Mouse (Mus musculus): Measurements from ENCODE around the gene Grb2. TPM values are rescaled to one million over a fixed set of nuclear protein-coding genes. Genes with fewer than 3 reads are reported as not detected.

Grb2 gene
- total RNA-seq, 2 experiments from 2014 or later: 178 to 182 TPM

DNA sequence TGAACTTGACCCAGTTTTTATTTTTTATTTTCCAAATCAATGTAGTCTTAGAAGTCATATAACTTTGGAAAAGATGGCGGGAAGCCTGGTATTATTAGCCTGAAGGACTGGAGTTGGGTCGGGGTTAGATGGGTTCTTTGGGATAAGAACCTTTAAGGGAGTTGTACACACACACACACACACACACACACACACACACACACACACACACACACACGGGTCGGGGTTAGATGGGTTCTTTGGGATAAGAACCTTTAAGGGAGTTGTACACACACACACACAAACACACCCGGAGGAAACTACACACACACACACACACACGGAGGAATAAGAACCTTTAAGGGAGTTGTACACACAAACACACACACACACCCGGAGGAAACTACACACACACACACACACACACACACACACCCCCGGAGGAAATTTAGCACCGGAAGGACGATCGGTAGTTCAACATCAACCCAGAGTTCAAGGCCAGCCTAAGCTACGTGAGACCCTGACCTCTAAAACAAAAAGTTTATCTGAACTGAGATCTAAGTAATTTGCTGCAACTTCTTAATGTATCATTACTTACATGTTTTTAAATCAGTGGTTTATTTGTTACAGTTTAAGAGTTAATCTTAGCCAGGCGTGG lies 79.8 kb downstream of the Grb2 start:
- no peak for DNase-seq (ENCODE audit: low spot score in 2 of 2)

DNA sequence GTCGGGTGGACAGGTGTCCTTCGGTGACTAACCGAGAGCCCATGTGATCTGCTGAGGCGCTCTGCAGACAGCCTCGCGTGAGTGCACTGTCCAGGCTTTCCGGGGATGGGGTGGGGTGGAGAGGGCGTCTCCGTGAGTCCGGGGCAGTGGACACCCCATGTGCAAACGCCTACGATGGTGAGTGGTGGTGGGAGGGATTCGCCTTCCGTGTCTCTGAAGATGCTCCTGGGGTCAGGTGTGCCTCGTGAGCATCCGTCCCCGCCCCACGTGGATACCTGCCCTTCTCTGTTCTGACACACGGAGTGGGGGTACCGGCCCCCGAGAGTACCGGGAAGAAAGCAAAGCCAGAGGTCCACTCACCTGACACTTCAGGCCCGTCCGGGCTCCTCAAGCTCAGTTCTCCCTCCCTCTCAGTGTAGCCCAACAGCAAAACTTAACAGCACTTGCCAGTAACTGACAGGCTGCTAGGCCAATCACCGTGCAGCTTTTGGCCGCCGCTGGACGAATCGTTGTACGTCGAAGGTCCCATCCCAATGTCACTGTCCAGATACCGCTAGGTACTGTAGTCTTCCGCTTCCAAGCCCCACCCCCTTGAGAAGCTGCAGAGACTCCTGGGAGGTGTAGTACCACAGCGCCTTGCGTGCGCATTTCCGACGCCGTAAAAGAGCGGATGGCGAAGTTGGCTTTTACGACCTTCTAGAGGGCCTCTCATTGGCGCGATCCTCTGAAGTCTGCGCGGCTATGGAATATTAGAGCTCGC lies 80.5 kb downstream of the Grb2 start, which contains the start of gene Slc25a19:
Gene Slc25a19 (minus strand): TSS at position 591 of the 760 bp plus-strand sequence.
- peak; percentile 96 to 99 for DNase-seq (ENCODE audit: low spot score in 2 of 2)

DNA sequence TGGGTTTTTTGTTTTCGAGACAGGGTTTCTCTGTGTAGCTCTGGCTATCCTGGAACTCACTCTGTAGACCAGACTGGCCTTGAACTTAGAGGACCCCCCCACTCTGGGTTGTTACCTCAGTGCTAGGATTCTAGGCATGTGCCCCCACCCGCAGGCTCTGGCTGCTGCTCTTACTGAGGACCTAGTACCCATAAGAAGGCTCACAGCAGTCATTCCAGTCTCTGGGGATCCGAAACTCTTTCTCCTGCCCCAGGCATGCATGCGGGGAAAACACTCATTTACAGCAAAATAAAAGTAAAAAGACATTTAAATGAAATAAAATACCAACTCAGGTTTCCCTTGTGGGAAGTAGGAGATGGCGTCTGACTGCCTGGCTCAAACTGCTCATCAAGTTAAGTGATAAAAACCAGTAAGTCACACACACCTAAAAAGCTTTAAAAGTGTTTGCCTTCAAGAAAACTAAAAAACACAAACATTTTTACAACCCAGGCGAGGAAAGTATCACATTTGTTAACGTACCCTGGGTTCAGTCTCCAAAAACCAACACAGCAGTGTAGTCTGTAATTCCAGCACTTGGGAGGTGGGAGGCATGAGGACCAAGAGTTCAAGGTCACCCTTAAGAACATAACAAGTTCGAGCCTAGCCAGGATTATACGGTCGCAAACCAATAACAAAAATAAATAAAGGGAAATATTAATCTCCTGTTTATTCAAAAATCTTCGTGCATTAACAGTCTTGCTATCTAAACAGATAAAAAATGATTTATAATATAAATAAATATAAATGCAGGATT lies 81.4 kb downstream of the Grb2 start:
- no peak for DNase-seq (ENCODE audit: low spot score in 2 of 2)

DNA sequence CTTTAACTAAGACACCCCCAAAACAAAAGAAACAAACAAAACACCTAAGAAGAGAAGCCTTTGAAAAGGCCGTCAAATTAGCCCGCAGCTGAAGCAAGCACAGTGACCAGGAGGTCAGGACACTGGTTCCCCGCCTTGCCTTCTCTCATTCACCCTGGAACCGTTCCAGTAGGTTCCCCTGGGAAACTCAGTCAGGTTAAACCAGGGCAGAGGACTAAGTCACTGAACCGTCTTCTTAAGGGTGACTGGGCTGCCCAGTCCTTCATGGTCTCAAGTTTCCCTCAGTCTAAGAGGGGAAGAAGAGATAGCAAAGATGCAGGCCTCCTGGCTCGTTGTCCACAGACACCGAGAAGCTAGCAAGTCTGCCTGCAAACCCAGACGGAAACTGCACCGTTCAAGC lies 82.5 kb downstream of the Grb2 start:
- no peak for DNase-seq (ENCODE audit: low spot score in 2 of 2)

DNA sequence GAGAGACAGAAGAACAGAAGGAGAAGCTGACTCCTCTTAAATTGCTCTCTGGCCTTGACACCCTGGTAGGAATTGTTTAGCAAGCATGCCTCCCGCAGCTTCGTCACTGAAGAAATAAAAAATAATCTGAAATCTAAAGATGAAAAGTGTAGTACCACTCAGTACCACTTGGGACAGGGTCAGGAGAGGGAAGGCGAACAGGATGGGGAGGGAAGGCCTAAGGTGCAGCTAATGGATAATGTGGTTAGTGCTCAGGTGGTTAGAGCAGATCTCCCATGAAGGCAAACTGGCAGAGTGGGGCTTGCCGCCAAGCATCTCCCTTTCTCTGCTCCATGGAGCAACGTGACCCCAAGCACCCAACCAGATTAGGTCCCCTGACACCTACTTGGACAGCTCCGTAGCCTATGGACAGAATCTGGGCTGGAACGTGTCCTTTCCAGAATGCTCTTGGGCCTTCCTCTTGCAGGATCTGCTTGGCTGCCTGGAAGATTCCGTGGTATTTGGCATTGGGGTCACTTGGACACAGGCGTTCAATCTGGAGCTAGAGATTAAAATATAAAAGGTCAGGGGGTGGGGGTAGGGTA lies 84.8 kb downstream of the Grb2 start:
- no peak for DNase-seq (ENCODE audit: low spot score in 2 of 2)

DNA sequence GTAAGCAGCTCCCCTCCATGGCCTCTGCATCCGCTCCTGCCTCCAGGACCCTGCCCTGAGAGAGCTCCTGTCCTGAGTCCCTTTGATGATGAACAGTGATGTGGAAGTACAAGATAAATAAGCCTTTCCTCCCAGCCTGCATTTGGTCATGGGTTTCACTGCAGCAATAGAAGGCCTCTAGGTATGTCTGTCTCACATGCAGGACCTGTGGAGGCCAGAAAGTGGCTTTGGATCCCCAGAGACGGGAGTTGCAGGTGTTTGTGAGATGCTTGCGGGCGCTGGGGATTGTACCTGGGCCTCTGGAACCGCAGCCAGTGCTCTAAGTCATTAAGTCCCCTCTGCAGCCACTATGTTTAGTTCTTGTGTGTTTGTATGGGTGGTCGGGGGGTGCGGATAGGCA lies 88.4 kb downstream of the Grb2 start:
- no peak for DNase-seq (ENCODE audit: low spot score in 2 of 2)

DNA sequence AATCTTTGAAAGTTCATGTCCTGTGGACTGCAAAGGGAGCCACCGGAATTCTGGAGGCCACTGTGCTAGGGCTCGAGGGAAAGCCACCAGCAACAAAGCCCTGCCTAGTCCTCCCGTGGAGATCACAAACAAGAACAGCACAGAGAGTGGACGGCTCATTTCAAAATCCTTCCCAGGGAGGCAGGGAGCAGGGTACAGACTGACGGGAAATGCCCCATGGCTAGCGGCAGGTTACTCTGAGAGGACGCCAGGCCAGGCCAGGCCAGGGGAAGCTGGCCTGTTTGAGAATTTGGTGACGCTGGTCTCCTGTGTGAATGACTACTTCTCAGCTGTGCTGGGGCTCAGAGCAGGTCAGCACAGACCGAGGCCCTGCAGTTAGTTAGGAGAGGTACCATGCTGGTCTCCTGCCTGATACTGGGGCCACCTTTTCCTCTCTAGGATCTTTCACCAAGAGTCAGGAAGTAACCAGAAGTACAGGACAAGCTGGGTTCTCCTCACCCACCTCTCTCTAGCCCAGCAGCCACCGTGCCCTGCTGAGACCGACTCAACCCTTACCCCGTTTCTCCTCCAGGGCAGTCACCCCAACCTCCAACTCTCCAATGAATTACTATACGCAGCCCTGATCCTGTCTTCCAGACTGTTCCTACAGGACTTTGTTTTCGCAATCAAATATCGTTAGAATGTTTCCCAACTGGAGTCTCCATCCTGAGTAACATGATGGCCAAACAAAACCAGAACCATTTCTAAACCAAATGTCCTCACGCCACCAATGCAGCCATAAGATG lies 89.5 kb downstream of the Grb2 start:
- DNase-seq (ENCODE audit: low spot score in 2 of 2): no peak

DNA sequence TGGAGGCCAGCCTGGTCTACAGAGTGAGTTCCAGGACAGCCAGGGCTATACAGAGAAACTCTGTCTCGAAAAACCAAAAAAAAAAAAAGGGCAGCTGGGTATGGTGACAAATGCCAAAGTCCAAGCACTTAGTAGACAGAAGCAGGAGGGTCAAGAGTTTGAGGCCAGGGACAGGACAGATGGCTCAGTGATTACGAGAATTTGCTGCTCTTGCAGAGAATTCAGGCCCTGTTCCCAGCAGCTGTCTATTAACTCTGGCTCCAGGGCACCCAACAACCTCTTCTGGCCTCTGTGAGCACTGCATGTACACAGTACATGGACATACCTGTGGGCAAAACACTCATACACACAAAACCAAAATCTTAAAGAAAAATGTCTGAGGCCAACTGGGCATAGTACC lies 90.4 kb downstream of the Grb2 start:
- no peak for DNase-seq (ENCODE audit: low spot score in 2 of 2)

DNA sequence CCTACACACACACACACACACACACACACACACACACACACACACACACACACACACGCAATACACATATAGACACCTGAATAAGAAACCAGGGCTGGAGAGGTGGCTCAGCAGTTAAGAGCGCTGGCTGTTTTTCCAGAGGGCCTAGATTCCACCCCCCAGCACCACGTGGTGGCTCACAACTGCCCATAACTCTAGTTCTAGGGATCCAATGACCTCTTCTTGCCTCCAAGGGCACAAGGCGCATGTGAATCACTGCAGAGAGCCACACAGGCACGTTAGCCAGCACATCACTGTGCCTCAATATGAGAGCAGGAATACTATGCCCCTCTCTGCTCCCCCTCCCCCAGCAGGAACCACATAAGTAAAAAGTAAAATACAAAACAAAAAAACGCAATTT lies 91.5 kb downstream of the Grb2 start:
- DNase-seq (ENCODE audit: low spot score in 2 of 2): no peak

DNA sequence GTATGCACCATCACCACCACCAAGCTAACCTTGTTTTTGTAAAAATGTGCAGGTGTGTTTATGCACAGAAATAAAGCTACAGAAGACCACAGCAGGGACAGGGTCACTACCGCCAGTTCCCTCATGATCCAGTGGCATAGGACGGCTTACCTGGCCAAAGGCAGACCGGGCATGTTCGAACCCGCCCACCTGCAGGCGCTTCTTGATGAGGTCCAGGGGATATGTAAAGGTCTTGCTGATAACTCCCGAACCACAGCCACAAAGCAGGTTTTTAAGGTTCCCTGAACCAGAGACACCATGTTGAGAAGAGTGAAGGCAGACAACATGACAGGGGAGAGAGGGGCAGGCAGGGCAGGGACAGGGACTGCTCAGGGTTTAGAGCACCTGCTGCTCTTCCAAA lies 92.0 kb downstream of the Grb2 start:
- DNase-seq (ENCODE audit: low spot score in 2 of 2): no peak

DNA sequence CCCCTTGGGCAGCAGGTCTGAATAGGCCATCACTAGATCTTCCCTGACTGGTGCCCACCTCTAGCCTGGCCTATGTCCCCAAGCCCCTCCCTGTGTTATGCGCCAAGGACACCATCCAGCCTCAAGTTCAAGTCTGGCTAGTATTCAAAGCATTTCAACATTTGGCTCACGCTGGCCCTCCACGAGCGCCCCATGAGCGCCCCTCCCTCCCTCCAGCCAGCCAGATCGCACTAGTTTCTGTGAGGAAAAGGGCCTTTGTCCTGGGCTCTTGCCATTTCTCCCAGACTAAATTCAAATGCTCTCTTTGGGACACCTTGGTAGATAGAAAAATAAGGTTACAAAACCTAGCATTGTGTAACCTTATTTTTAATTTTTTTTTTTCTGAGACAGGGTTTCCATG lies 92.5 kb downstream of the Grb2 start:
- no peak for DNase-seq (ENCODE audit: low spot score in 2 of 2)

DNA sequence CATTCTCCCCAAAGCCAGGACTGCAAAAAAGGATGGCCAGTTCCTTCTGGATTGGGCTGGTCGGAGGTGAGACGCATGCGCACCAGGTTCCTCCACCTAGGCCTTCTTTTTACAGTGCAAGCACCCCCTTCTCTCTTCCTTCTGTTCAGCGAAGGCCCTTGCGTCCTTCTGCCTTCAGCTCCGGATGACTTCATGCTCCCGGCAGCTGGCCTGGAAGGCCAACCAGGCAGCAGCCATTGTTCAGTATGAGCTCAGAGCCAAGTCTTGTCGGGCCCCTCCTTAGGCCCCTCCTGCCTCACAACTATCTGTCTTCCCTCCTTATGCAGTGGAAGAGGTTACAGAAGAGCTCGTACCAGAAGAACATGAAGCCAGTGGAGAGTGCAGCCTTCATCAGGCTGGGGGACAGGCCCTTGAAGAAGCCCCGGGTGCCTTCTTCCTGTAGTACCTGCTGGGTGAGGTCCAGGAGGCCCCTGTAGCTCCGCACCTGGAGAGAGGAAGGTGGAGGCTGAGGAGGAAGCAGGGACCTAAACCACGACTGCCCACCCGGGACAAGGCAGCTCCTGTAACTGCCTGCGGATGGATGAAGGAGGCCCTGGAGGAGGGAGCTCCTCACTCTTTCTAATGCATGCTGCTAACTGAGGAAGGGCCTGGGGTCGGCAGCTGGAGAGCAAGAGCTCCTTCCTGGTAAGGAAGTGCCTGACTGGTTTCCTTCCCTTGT lies 93.1 kb downstream of the Grb2 start:
- DNase-seq (ENCODE audit: low spot score in 2 of 2): no peak

DNA sequence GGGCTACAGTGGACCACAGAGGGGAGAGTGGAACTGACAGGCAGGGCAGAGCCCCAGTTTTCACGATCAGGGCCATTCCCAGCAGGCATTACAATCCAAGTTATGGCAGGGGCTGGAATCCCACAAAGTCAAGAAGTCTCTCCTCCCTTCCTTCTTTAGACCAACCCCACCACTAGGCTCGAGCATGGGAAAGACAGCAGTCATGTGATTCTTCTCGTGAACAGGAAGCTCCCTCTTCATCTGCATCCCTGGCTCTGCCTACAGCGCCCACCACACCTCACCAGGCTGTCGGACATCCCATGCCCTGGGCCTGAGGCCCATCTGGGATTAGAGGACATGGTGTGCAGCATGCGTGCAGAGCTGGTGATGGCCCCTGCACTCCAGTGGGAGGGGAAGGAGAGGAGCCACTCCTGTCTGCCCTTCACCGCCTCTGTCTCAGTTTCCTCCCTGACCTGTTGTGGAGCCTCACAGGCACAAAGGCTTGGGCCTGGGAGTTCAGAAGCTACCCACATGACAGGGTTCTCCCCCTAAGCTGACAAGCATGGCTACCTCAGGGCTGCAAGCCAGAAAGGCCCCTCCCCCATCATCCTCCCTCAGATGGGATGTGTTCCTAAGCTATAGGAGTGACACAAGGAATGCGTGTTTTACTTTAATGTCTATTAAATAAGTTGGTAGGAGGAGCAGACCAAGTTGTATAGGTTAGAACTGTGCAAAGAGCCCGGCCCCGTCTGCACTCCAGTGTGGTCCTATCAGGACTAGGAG lies 93.9 kb downstream of the Grb2 start:
- no peak for DNase-seq (ENCODE audit: low spot score in 2 of 2)

DNA sequence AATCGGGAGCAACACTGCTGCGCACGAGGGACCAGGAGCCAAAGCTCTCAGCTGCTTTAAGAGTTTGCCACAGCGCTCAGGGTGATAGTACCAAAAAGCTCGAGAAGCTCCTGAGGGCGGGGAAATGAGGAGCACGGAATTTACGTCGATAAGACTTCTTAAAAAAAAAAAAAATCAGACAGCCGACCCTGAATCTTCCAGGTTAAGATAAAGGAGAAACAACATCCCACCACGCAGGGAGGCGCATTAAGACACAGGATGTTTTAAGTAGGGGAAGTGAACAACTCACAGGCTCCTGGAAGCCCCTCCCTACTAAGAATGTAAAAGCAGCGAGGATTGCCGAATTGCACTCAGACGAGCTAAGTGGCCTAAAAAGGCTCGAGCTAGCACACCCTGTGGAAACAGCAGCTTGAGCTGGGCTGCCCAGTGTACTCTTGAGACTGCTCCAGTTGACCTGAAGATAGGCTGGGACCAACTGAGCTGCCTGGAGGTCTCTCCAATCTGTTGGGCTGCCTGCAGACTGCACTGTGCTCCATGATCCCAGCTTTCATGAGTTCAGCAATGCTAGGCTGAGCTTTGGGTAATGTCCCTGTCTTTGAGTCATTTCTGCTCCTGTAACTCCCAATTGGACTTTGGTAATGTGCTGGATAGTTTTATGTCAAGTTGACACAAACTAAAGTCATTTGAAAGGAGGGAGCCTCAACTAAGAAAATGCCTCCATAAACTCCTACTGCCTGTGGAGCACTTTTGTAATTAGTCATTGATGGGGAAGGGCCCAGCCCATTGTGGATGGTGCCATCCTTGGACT lies 95.1 kb downstream of the Grb2 start:
- DNase-seq (ENCODE audit: low spot score in 2 of 2): no peak

DNA sequence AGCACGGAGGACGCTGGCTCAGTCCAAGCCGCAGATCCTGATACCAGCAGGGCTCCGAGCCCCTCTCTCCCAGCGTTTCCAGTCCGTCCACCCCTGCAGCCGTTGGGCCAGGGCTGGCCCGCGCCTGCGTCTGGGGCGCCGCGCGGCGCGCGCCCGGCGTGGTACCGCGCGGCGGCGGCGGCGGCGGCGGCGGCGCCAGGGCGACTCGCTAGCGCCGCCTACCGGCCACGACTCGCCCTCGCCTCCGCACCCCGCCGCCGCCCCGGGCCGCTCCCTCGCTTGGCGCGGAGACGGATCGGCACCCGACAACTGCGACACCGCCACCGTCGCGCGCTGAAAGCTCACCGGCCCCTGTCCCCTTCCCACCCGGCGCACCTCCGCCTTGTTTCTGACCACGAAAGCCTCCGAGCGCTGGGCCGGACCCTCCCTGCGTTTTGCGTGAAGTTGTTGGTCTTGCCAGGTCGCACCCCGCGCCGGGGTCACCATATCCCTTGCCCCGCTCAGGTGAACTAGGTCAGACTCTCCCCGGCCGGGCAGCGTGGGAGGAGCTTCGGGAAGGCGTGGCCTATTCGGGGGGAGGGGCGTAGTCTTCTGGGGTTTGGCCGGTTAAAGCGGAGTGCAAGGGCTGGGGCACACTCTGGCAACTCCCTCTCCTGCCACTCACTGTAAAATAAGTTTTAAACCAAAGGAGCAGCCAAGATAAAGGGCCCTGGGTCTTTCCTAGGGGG lies 95.8 kb downstream of the Grb2 start, which contains the start of gene Mif4gd:
Gene Mif4gd (minus strand): TSS at position 560 of the 728 bp plus-strand sequence.
- peak; percentile 77 to 84 for DNase-seq (ENCODE audit: low spot score in 2 of 2)

DNA sequence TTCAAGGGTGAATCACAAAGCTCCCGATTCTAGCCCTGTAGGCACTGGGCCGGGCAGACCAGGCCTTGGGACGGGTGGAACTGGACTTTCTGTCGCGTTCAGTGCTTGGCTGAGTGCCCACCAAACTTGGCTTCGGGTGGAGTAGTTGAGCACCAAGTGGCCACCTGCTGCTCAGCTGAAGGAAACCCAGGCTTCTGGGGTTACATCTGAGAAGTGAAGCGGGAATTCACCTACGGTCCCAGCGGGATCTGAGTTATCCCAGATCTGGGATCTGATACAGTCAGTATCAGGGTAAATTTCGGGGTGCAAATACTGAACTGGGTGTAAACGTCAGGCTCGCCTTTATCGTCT lies 96.4 kb downstream of the Grb2 start:
- DNase-seq (ENCODE audit: low spot score in 2 of 2): peak; percentile 57 to 71

DNA sequence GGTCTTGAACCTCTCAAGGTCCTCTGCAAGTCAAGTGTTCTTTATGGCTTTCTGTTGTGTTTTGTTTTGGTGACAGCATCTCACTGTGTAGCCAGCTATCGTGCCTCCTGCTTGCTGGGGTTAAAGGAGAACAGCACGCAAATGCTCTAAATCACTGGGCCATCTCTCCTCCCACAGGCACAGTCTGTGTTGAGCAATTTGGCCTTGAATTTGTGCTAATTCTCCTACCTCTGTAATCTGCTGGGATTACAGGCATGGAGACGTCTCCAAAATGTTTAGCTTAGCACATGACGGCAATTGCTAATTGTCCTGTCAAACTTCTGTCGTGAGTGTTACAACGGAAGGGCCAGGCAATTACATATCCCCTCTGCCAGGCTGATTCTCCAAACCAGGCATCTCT lies 97.2 kb downstream of the Grb2 start:
- no peak for DNase-seq (ENCODE audit: low spot score in 2 of 2)

DNA sequence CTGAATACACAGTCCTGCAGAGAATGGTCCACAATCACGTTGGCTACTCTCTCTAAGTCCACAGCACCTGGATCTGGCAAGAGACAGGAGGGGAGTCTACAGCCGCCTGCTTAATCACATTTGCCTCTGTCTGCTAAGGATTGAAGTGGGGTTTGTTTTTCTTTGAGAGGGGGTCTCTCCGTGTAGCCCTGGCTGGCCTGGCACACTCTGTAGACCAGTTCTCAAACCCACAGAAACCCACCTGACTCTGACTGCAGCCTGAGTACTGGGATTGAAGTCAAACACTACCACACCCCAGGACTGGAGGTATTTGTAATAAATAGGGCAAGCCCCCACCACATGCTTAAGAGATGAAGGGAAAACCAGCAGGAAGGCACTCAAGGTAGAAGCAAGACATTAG lies 98.8 kb downstream of the Grb2 start:
- DNase-seq (ENCODE audit: low spot score in 2 of 2): no peak

Measured in layer of hippocampus, postnatal 14 days (tissue).